Mouse (Mus musculus) stomach, embryonic 14.5 days (tissue): ENCODE measurements around the gene Carmil3. TPM values are rescaled to one million over a fixed set of nuclear protein-coding genes. Genes with fewer than 3 reads are reported as not detected.

Experiments used
- ATAC-seq: fragments of 200-750 bp; cut with Nextera tagmentation; 2 replicates; pipeline ENCODE4 v1.8.0; 2017; ENCODE audit warnings: low read depth, moderate TSS enrichment; ENCODE audit not compliant: insufficient number of reproducible peaks, insufficient read depth, low FRiP score
- H3K27ac ChIP-seq: fragments of 300-500 bp; sonication (generic); 2 replicates; pipeline ENCODE4 v1.5.1; 2014; ENCODE audit warnings: mild to moderate bottlenecking, low read length, moderate library complexity, mixed read lengths
- H3K27me3 ChIP-seq: fragments of 300-500 bp; sonication (generic); 2 replicates; pipeline ENCODE4 v1.6.1; 2014; ENCODE audit warnings: low read length, control low read depth, mixed read lengths; ENCODE audit not compliant: control insufficient read depth, insufficient read depth
- H3K36me3 ChIP-seq: fragments of 300-500 bp; sonication (generic); 2 replicates; pipeline ENCODE4 v1.6.1; 2014; ENCODE audit warnings: mild to moderate bottlenecking, control low read depth, low read length, moderate library complexity, mixed read lengths; ENCODE audit not compliant: control insufficient read depth, insufficient read depth
- H3K4me1 ChIP-seq: fragments of 300-500 bp; sonication (generic); 2 replicates; pipeline ENCODE4 v1.6.1; 2014; ENCODE audit warnings: low read length, control low read depth, mixed read lengths; ENCODE audit not compliant: control insufficient read depth, insufficient read depth
- H3K4me2 ChIP-seq: fragments of 300-500 bp; sonication (generic); replicated peaks from 2 replicates; pipeline ENCODE4 v1.6.1; 2014; ENCODE audit warnings: low read depth, low read length, control low read depth
- H3K4me3 ChIP-seq: fragments of 300-500 bp; sonication (generic); 2 replicates; pipeline ENCODE4 v1.5.1; 2014; ENCODE audit warnings: low read depth, low read length, control low read depth
- H3K9ac ChIP-seq: fragments of 300-500 bp; sonication (generic); replicated peaks from 2 replicates; pipeline ENCODE4 v1.6.1; 2014; ENCODE audit warnings: low read depth, mild to moderate bottlenecking, control low read depth, low read length, moderate library complexity, mixed read lengths
- H3K9me3 ChIP-seq: fragments of 300-500 bp; sonication (generic); 2 replicates; pipeline ENCODE4 v1.6.1; 2016; ENCODE audit warnings: low read depth, low read length, control low read depth; ENCODE audit not compliant: control insufficient read depth
- WGBS: fragments of 180-500 bp; shearing (Covaris S2); extraction: QIAGEN DNeasy Blood & Tissue Kit; methylation state at CpG from one replicate; pipeline ENCODE4 v1.1.7; 2014; 5-methylcytosine and 5-hydroxymethylcytosine counted together
- polyA plus RNA-seq: library from polyadenylated mRNA; unstranded; fragments of >200 nt; fragmentation: Nextera tagmentation; extraction: Ambion mirVana; gene quantifications from 2 replicates; pipeline ENCODE4 v1.2.1, GENCODE M21; 2014

The Carmil3 gene
- polyA plus RNA-seq, result 3.9 and 4.4 TPM in 2 replicates

DNA sequence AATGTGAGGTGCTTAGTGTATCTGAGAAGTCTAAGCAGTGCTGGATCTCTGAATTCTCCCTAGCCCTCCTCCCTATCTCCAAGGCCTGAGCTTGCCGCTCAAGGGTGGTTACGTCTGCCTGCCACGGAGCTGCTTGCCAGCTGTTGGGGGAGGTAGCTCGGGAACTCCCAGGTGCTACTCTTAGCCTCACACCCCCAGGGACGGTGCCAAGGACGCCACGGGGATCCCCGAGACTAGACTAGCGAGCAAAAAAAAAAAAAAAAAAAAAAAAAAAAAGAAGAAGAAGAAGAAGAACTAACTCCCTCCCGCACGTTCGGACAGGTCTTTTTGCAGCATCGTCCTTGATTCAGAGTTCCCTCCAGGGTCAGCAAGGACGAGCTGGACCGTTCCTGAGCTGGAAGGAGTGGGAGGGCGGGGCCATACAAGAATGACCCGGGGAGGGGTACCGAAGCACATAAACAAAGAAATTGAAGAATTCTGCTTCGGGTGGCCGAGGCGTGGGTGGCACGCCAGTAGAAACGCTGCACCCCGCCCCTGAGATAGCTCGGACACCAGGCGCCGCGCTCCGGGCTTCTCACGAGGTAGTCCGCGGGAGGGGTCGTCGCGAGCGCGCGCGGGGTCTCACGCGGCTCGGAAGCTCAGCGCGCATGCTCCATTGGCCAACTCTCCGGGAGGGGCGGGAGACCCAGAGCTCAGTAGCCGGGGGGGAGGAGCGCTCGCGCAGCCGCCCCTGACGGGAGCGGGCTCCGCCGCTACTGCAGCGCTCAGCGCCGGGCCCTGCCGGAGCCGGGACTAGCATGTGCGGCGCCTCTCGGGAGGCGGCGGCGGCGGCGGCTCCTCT is at the start of gene Carmil3:
Gene Carmil3, plus strand, starts transcription at position 291 of the 841 bp plus-strand sequence.
- Histone ChIP-seq H3K27ac (peak within 1 kb of the TSS; percentile 59), H3K27me3 (no peaks in the 10 kb centered on the region), H3K36me3 (peaks cover 10% of the 10 kb centered on the region; the same call in 1 of the 2 replicates), H3K4me1 (peaks cover 5% of the 10 kb centered on the region; the same call in 1 of the 2 replicates), H3K4me3 (peak within 1 kb of the TSS; percentile 62), H3K4me2 (peak within 1 kb of the TSS; percentile 98), H3K9ac (peak within 1 kb of the TSS; percentile 57), H3K9me3 (no peaks in the 10 kb centered on the region)
- WGBS, result under 1% methylated on average over 53 of the region's 68 CpGs
- peak; percentile 74 for ATAC-seq

DNA sequence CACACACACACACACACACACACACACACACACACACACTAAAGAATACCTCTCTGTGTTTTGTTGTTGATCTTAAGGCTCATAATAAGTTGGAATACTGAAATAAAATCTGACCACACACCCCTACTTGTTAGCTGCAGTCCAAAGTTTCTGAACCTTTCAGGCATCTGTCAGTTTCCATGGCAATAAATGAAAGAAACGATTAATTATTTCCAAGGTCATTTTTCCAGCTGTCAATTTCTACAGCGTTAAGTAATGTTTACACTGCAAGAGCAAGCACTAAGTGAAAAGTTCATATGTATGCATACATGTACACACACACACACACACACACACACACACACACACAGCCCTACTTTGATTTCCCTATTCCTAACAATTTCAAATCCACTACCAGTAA is 32.8 kb upstream of the Carmil3 start:
- Histone ChIP-seq H3K27ac (no peak overlapping the region), H3K9ac (no peak overlapping the region), H3K4me2 (no peak overlapping the region), H3K36me3 (no peaks in the 10 kb centered on the region), H3K4me1 (peaks cover 4% of the 10 kb centered on the region; the same call in 1 of the 2 replicates), H3K27me3 (no peaks in the 10 kb centered on the region), H3K9me3 (no peaks in the 10 kb centered on the region; the same call in 1 of the 2 replicates), H3K4me3 (no peak overlapping the region)
- WGBS, result 41% methylated on average over 2 of the region's 2 CpGs
- ATAC-seq, result no peak

DNA sequence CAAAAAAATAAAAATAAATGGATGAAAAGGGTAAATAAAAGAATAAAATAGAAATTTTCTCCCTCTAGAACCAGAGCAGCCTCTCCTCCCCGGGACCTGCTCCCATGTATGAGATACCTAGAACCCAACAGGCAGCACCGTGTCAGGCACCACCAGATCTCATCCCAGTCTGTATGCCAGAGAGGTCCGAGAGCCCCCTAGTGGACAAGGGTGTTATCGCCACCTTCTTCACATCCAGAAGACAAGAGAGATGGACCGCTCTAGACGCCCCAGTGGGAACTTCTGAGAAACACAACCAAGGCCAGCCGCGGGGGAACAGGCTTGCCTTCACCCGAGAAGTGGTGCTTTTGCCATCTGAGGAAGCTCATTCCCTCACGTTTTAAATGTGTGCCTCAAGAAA is 32.2 kb upstream of the Carmil3 start:
- peaks cover 4% of the 10 kb centered on the region; the same call in 1 of the 2 replicates for H3K4me1 ChIP-seq
- WGBS, result 24% methylated on average over 10 of the region's 10 CpGs
- H3K36me3 ChIP-seq, result no peaks in the 10 kb centered on the region
- H3K4me3 ChIP-seq, result no peak overlapping the region
- no peak overlapping the region for H3K9ac ChIP-seq
- H3K9me3 ChIP-seq, result no peaks in the 10 kb centered on the region; the same call in 1 of the 2 replicates
- no peaks in the 10 kb centered on the region for H3K27me3 ChIP-seq
- H3K27ac ChIP-seq, result no peak overlapping the region
- ATAC-seq, result 0 out of 2 replicates have a peak, but pooled peaks have one; percentile 46
- no peak overlapping the region for H3K4me2 ChIP-seq

DNA sequence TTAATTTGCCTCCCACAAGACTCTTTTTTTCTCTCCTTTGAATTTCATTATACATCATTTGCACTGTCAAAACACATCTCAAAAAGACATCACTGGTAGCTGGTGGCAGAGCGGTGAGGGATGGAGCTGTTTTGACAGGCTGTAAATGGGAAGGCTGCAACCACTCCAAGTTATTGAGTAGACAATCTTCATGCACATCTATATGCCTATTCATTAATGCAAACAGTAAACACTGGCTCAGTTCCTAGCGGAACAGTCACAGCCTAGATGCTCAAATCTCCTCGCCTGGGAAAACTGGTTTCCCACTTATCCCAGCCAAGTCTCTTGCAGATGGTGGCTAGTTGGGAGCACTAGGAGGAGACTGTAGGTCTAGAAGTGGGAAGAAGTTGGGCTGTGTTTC is 31.7 kb upstream of the Carmil3 start:
- Histone ChIP-seq H3K36me3 (no peaks in the 10 kb centered on the region), H3K27ac (no peak overlapping the region), H3K4me2 (no peak overlapping the region), H3K9ac (no peak overlapping the region), H3K4me1 (peaks cover 4% of the 10 kb centered on the region; the same call in 1 of the 2 replicates), H3K4me3 (no peak overlapping the region), H3K27me3 (no peaks in the 10 kb centered on the region), H3K9me3 (no peaks in the 10 kb centered on the region; the same call in 1 of the 2 replicates)
- ATAC-seq, result no peak
- 65% methylated on average over 3 of the region's 3 CpGs for WGBS

DNA sequence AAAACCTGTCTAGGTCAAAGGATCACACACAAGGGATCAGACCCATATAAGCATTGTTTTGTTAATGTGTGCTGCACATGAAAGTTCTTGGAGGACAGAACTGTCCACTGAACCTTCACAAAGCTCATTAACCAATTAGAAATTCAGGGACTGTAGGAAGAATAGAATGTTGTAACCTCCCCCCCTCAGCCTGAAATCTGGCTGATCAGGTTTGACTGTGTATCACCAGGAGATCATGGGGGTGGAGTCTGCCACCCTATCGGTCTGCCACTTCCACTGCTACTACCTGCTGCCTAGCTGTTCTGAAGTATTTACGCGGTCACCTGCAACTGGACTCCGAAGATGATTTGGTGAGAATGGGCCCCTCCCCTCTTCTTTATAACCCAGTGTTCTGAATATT is 30.7 kb upstream of the Carmil3 start:
- no peak overlapping the region for H3K27ac ChIP-seq
- no peaks in the 10 kb centered on the region for H3K36me3 ChIP-seq
- H3K4me2 ChIP-seq, result no peak overlapping the region
- H3K27me3 ChIP-seq, result no peaks in the 10 kb centered on the region
- 59% methylated on average over 4 of the region's 4 CpGs for WGBS
- H3K9me3 ChIP-seq, result no peaks in the 10 kb centered on the region; the same call in 1 of the 2 replicates
- H3K4me1 ChIP-seq, result peaks cover 4% of the 10 kb centered on the region; the same call in 1 of the 2 replicates
- H3K4me3 ChIP-seq, result no peak overlapping the region
- no peak for ATAC-seq
- H3K9ac ChIP-seq, result no peak overlapping the region

DNA sequence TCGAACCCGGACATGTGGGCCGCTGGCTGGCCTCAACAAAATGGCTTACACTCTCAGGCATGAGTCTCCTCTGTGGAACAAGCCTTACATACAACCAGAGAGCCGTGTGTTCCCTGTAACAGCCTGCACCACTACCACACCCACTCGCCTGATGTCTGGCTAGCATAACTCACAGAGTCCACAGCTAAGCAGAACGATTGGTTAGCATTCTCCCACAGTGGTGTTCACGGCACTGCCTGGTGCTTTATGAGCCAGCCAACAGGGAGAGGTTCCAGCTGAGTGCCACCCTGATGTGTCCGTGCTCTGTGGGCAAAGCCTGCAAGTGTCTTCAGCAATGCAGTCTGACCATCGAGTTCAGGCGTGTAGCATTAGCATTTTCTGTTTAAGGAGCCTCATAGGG is 30.2 kb upstream of the Carmil3 start:
- peaks cover 4% of the 10 kb centered on the region; the same call in 1 of the 2 replicates for H3K4me1 ChIP-seq
- no peaks in the 10 kb centered on the region for H3K36me3 ChIP-seq
- H3K27ac ChIP-seq, result no peak overlapping the region
- 61% methylated on average over 10 of the region's 10 CpGs for WGBS
- H3K9me3 ChIP-seq, result no peaks in the 10 kb centered on the region; the same call in 1 of the 2 replicates
- H3K4me3 ChIP-seq, result no peak overlapping the region
- no peak overlapping the region for H3K4me2 ChIP-seq
- no peak overlapping the region for H3K9ac ChIP-seq
- H3K27me3 ChIP-seq, result no peaks in the 10 kb centered on the region
- ATAC-seq, result 0 out of 2 replicates have a peak, but pooled peaks have one; percentile 23

DNA sequence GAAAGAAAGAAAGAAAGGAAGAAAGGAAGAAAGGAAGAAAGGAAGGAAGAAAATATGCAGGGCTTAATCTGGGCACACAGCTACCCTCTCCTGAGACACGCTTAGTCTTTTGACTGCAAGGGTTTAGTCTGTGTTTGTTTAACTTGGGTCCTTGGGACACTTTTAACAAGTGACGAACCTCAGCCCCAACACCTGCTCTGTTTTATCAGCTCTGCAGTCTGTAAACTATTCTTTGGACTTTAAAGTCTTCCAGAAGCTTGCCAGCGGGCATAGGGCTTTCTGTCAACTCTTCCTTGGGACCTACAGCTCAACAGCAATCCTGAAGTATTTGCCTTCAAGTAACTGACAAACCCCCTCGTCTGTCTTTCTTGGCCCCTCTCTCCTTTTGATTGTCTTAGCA is 28.7 kb upstream of the Carmil3 start:
- Histone ChIP-seq H3K27me3 (no peaks in the 10 kb centered on the region), H3K4me2 (no peak overlapping the region), H3K9me3 (no peaks in the 10 kb centered on the region), H3K9ac (no peak overlapping the region), H3K4me1 (peaks cover 4% of the 10 kb centered on the region; the same call in 1 of the 2 replicates), H3K36me3 (no peaks in the 10 kb centered on the region), H3K4me3 (no peak overlapping the region), H3K27ac (no peak overlapping the region)
- 22% methylated on average over 4 of the region's 4 CpGs for WGBS
- ATAC-seq, result no peak

DNA sequence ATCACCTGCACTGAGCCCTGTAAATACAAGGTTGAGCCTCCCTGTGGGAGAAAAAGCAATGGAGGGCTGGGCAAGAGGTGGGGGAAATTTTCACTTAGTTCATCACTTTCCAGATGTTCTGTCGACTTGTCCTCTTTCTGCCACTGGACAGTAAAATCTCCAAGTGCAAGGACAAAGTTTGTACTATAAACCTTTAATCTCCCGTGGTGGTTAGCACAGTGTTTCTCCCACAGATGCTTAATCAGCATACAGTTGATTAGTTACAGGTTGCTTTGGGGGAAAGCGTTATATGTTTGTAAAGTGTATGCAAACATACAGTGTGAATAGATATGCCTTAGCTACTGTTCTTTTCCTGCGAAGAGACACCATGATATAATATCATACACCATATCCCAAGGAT is 24.0 kb upstream of the Carmil3 start:
- Histone ChIP-seq H3K4me2 (no peak overlapping the region), H3K36me3 (no peaks in the 10 kb centered on the region), H3K4me1 (peaks cover 7% of the 10 kb centered on the region), H3K9ac (no peak overlapping the region), H3K4me3 (no peak overlapping the region), H3K27ac (no peak overlapping the region), H3K9me3 (no peaks in the 10 kb centered on the region), H3K27me3 (no peaks in the 10 kb centered on the region)
- WGBS, result 72% methylated on average over 4 of the region's 4 CpGs
- no peak for ATAC-seq
